Mouse (Mus musculus): ENCODE results near the gene Epsti1. TPM values are rescaled to one million over a fixed set of nuclear protein-coding genes. Genes with fewer than 3 reads are reported as not detected.

The Epsti1 gene
- total and polyA plus RNA-seq, 3 experiments = not detected

GRCm38 (mm10) chr14:77971355-77971754, 67.3 kb downstream of the Epsti1 start:
- no peak overlapping the region for H3K9ac ChIP-seq (ENCODE audit: control insufficient read depth, low read depth, low read length, poor library complexity, severe bottlenecking)
- H3K79me2 ChIP-seq (ENCODE audit: control insufficient read depth, insufficient read depth, low read length, poor library complexity) = no peaks in the 10 kb centered on the region
- TF ChIP-seq BHLHE40 (IDR thresholded peaks at IDR 0.05; ENCODE audit: borderline replicate concordance, low read depth, low read length) (no peak), ELF1 (IDR thresholded peaks at IDR 0.05; ENCODE audit: low read depth, low read length) (no peak), CTCF (IDR thresholded peaks at IDR 0.05 in 2 of 3, conservative IDR thresholded peaks at IDR 0.05 in 1 of 3; ENCODE audit: control insufficient read depth in 1 of 3, insufficient read depth in 1 of 3, low read depth in 2 of 3, low read length in 3 of 3, poor library complexity in 1 of 3, severe bottlenecking in 1 of 3) (no peak), TAL1 (IDR thresholded peaks at IDR 0.05; ENCODE audit: low read length) (no peak), POLR2AphosphoS2 (IDR thresholded peaks at IDR 0.05; ENCODE audit: low read length) (no peak), MAX (IDR thresholded peaks at IDR 0.05; ENCODE audit: low read length) (no peak), NELFE (IDR thresholded peaks at IDR 0.05; ENCODE audit: low read depth, low read length) (no peak), ZKSCAN1 (IDR thresholded peaks at IDR 0.05; ENCODE audit: low read depth, low read length) (no peak), NRF1 (IDR thresholded peaks at IDR 0.05; ENCODE audit: insufficient read depth, low read depth, low read length, poor library complexity, severe bottlenecking) (no peak), RCOR1 (IDR thresholded peaks at IDR 0.05; ENCODE audit: low read depth, low read length) (no peak), USF2 (IDR thresholded peaks at IDR 0.05; ENCODE audit: borderline replicate concordance in 1 of 2, insufficient read depth in 1 of 2, low read depth in 1 of 2, low read length in 2 of 2) (no peak), ZC3H11A (IDR thresholded peaks at IDR 0.05; ENCODE audit: low read depth, low read length) (no peak), USF1 (IDR thresholded peaks at IDR 0.05; ENCODE audit: low read depth, low read length) (no peak), SMC3 (IDR thresholded peaks at IDR 0.05; ENCODE audit: low read depth, low read length) (no peak)
- no peaks in the 10 kb centered on the region for H3K36me3 ChIP-seq (ENCODE audit: control insufficient read depth in 1 of 2, insufficient read depth in 2 of 2, low read length in 2 of 2)
- H3K27ac ChIP-seq (ENCODE audit: control insufficient read depth, low read depth, low read length) = no peak overlapping the region
- H3K27me3 ChIP-seq (ENCODE audit: control insufficient read depth in 1 of 2, insufficient read depth in 2 of 2, low read length in 2 of 2) = no peaks in the 10 kb centered on the region
- H3K4me1 ChIP-seq (ENCODE audit: control insufficient read depth in 1 of 2, insufficient read depth in 2 of 2, low read length in 2 of 2) = no peaks in the 10 kb centered on the region
- H3K9me3 ChIP-seq (replicated peaks; ENCODE audit: insufficient read depth, low read length) = no peaks in the 10 kb centered on the region
- no peak overlapping the region for H3K4me3 ChIP-seq (ENCODE audit: control insufficient read depth in 1 of 2, insufficient read depth in 1 of 2, low read depth in 2 of 2, low read length in 2 of 2)
- DNase-seq (ENCODE audit: low read depth, low spot score) = no peak

- DNase-seq (ENCODE audit: low read depth, low spot score) = no peak
- Histone ChIP-seq H3K79me2 (ENCODE audit: control insufficient read depth, insufficient read depth, low read length, poor library complexity) (no peaks in the 10 kb centered on the region), H3K36me3 (ENCODE audit: control insufficient read depth in 1 of 2, insufficient read depth in 2 of 2, low read length in 2 of 2) (no peaks in the 10 kb centered on the region), H3K27me3 (ENCODE audit: control insufficient read depth in 1 of 2, insufficient read depth in 2 of 2, low read length in 2 of 2) (no peaks in the 10 kb centered on the region), H3K9me3 (replicated peaks; ENCODE audit: insufficient read depth, low read length) (no peaks in the 10 kb centered on the region), H3K4me1 (ENCODE audit: control insufficient read depth in 1 of 2, insufficient read depth in 2 of 2, low read length in 2 of 2) (no peaks in the 10 kb centered on the region), H3K4me3 (ENCODE audit: control insufficient read depth in 1 of 2, insufficient read depth in 1 of 2, low read depth in 2 of 2, low read length in 2 of 2) (no peak overlapping the region), H3K9ac (ENCODE audit: control insufficient read depth, low read depth, low read length, poor library complexity, severe bottlenecking) (no peak overlapping the region), H3K27ac (ENCODE audit: control insufficient read depth, low read depth, low read length) (no peak overlapping the region)
- no peak for TF ChIP-seq HCFC1 (IDR thresholded peaks at IDR 0.05; ENCODE audit: low read depth, low read length)
- TF ChIP-seq CHD2 (IDR thresholded peaks at IDR 0.05; ENCODE audit: low read length) = no peak
Observed at GRCm38 (mm10) chr14:77974221-77974620, 70.2 kb downstream of the Epsti1 start.

GRCm38 (mm10) chr14:77975702-77976101, 71.7 kb downstream of the Epsti1 start:
- TF ChIP-seq NRF1 (IDR thresholded peaks at IDR 0.05; ENCODE audit: insufficient read depth, low read depth, low read length, poor library complexity, severe bottlenecking) (no peak), GABPA (IDR thresholded peaks at IDR 0.05; ENCODE audit: low read depth, low read length) (no peak), SIN3A (IDR thresholded peaks at IDR 0.05; ENCODE audit: low read length) (no peak), EP300 (IDR thresholded peaks at IDR 0.05; ENCODE audit: low read depth in 1 of 2, low read length in 2 of 2) (no peak), ZNF384 (IDR thresholded peaks at IDR 0.05; ENCODE audit: low read depth, low read length) (no peak), TBP (IDR thresholded peaks at IDR 0.05; ENCODE audit: low read depth, low read length) (no peak), CHD2 (IDR thresholded peaks at IDR 0.05; ENCODE audit: low read length) (no peak), CHD1 (IDR thresholded peaks at IDR 0.05; ENCODE audit: low read depth, low read length) (no peak), KAT2A (conservative IDR thresholded peaks at IDR 0.05; ENCODE audit: low read depth, low read length) (no peak), TAL1 (IDR thresholded peaks at IDR 0.05; ENCODE audit: low read length) (no peak), MEF2A (IDR thresholded peaks at IDR 0.05; ENCODE audit: extremely low read depth, insufficient replicate concordance, low read depth, low read length, poor library complexity, severe bottlenecking) (no peak), RAD21 (IDR thresholded peaks at IDR 0.05; ENCODE audit: low read depth, low read length) (no peak), MAFK (IDR thresholded peaks at IDR 0.05; ENCODE audit: borderline replicate concordance, low read depth, low read length) (no peak)
- H3K9me3 ChIP-seq (replicated peaks; ENCODE audit: insufficient read depth, low read length) = no peaks in the 10 kb centered on the region
- no peaks in the 10 kb centered on the region for H3K27me3 ChIP-seq (ENCODE audit: control insufficient read depth in 1 of 2, insufficient read depth in 2 of 2, low read length in 2 of 2)
- no peak overlapping the region for H3K9ac ChIP-seq (ENCODE audit: control insufficient read depth, low read depth, low read length, poor library complexity, severe bottlenecking)
- no peak overlapping the region for H3K4me3 ChIP-seq (ENCODE audit: control insufficient read depth in 1 of 2, insufficient read depth in 1 of 2, low read depth in 2 of 2, low read length in 2 of 2)
- H3K79me2 ChIP-seq (ENCODE audit: control insufficient read depth, insufficient read depth, low read length, poor library complexity) = no peaks in the 10 kb centered on the region
- H3K27ac ChIP-seq (ENCODE audit: control insufficient read depth, low read depth, low read length) = no peak overlapping the region
- no peaks in the 10 kb centered on the region for H3K36me3 ChIP-seq (ENCODE audit: control insufficient read depth in 1 of 2, insufficient read depth in 2 of 2, low read length in 2 of 2)
- no peak for DNase-seq (ENCODE audit: low read depth, low spot score)
- H3K4me1 ChIP-seq (ENCODE audit: control insufficient read depth in 1 of 2, insufficient read depth in 2 of 2, low read length in 2 of 2) = no peaks in the 10 kb centered on the region
